Mouse (Mus musculus): ENCODE data around the gene Deaf1. TPM values are rescaled to one million over a fixed set of nuclear protein-coding genes. Genes with fewer than 3 reads are reported as not detected.

The Deaf1 gene
- total and polyA plus RNA-seq, 3 experiments: 3.5 to 31.6 (median 10.0) TPM

- DNase-seq (ENCODE audit: extremely low read depth): no peak
- peaks cover 0 to 9% of the 10 kb centered on the region in 2 experiments; a peak in 1 of 4 replicates for H3K4me1 ChIP-seq (ENCODE audit: control insufficient read depth in 1 of 2, insufficient read depth in 2 of 2)
- H3K27me3 ChIP-seq (replicated peaks): no peaks in the 10 kb centered on the region
- dilution Hi-C loops (cut with MboI; ENCODE audit: extremely low pct_ligation_motif_present, extremely low pct_unique_long_range_greater_than_20kb, low sequenced_read_pairs) (no loop called here), in situ Hi-C loops (cut with MboI; ENCODE audit: low pct_ligation_motif_present, low pct_unique_long_range_greater_than_20kb, low sequenced_read_pairs) (no loop called here)
- H3K79me2 ChIP-seq (replicated peaks; ENCODE audit: control insufficient read depth, extremely low read depth, insufficient read depth, poor library complexity, severe bottlenecking): no peaks in the 10 kb centered on the region
- H3K4me2 ChIP-seq (ENCODE audit: insufficient read depth, low read depth, poor library complexity, severe bottlenecking): no peak overlapping the region
- peaks cover 61 to 92% of the 10 kb centered on the region in 2 experiments for H3K36me3 ChIP-seq (replicated peaks in 1 of 2; ENCODE audit: control insufficient read depth in 1 of 2, insufficient read depth in 1 of 2, low read length in 1 of 2)
- TF ChIP-seq JUND (conservative IDR thresholded peaks at IDR 0.05; ENCODE audit: low read depth, low read length) (no peak), MAX (IDR thresholded peaks at IDR 0.05; ENCODE audit: low read length) (no peak), SMC3 (IDR thresholded peaks at IDR 0.05; ENCODE audit: low read depth, low read length) (no peak), HCFC1 (IDR thresholded peaks at IDR 0.05; ENCODE audit: low read depth, low read length) (no peak)
- no peak overlapping the region for H3K27ac ChIP-seq (ENCODE audit: insufficient read depth, low read depth)
- no peak overlapping the region for H3K4me3 ChIP-seq (replicated peaks in 1 of 3; ENCODE audit: low read depth in 2 of 3, low read length in 2 of 3, poor library complexity in 1 of 3)
- H3K9ac ChIP-seq (ENCODE audit: insufficient read depth, low read depth): no peak overlapping the region
- no peaks in the 10 kb centered on the region for H3K9me3 ChIP-seq (replicated peaks; ENCODE audit: low read length)
Measured at GRCm38 (mm10) chr7:141302702-141303268, 24.7 kb downstream of the Deaf1 start.

GRCm38 (mm10) chr7:141301386-141301785 is 26.1 kb downstream of the Deaf1 start:
- dilution Hi-C loops (cut with MboI; ENCODE audit: extremely low pct_ligation_motif_present, extremely low pct_unique_long_range_greater_than_20kb, low sequenced_read_pairs) (no loop called here), in situ Hi-C loops (cut with MboI; ENCODE audit: low pct_ligation_motif_present, low pct_unique_long_range_greater_than_20kb, low sequenced_read_pairs) (no loop called here)
- no peak for DNase-seq (ENCODE audit: extremely low read depth)
- Histone ChIP-seq H3K4me3 (replicated peaks in 1 of 3; ENCODE audit: low read depth in 2 of 3, low read length in 2 of 3, poor library complexity in 1 of 3) (no peak overlapping the region), H3K27ac (ENCODE audit: insufficient read depth, low read depth) (no peak overlapping the region), H3K4me2 (ENCODE audit: insufficient read depth, low read depth, poor library complexity, severe bottlenecking) (no peak overlapping the region), H3K27me3 (replicated peaks) (no peaks in the 10 kb centered on the region), H3K9ac (ENCODE audit: insufficient read depth, low read depth) (no peak overlapping the region), H3K9me3 (replicated peaks; ENCODE audit: low read length) (no peaks in the 10 kb centered on the region), H3K36me3 (replicated peaks in 1 of 2; ENCODE audit: control insufficient read depth in 1 of 2, insufficient read depth in 1 of 2, low read length in 1 of 2) (peaks cover 57 to 91% of the 10 kb centered on the region in 2 experiments), H3K79me2 (replicated peaks; ENCODE audit: control insufficient read depth, extremely low read depth, insufficient read depth, poor library complexity, severe bottlenecking) (no peaks in the 10 kb centered on the region), H3K4me1 (ENCODE audit: control insufficient read depth in 1 of 2, insufficient read depth in 2 of 2) (peaks cover 0 to 9% of the 10 kb centered on the region in 2 experiments; a peak in 1 of 4 replicates)
- TF ChIP-seq MXI1 (IDR thresholded peaks at IDR 0.05; ENCODE audit: low read depth, low read length) (no peak), MAFK (IDR thresholded peaks at IDR 0.05; ENCODE audit: insufficient replicate concordance, low read length) (no peak), RCOR1 (conservative IDR thresholded peaks at IDR 0.05; ENCODE audit: low read depth, low read length) (no peak), ZC3H11A (IDR thresholded peaks at IDR 0.05; ENCODE audit: low read depth, low read length) (no peak), ETS1 (conservative IDR thresholded peaks at IDR 0.05; ENCODE audit: low read depth, low read length) (no peak), UBTF (IDR thresholded peaks at IDR 0.05; ENCODE audit: low read depth, low read length) (no peak), CHD1 (IDR thresholded peaks at IDR 0.05; ENCODE audit: low read depth, low read length) (no peak), BHLHE40 (IDR thresholded peaks at IDR 0.05; ENCODE audit: low read depth, low read length) (no peak), ZMIZ1 (IDR thresholded peaks at IDR 0.05; ENCODE audit: low read depth, low read length) (no peak), PAX5 (IDR thresholded peaks at IDR 0.05; ENCODE audit: low read length) (no peak), USF2 (conservative IDR thresholded peaks at IDR 0.05; ENCODE audit: low read depth, low read length) (no peak), NRF1 (IDR thresholded peaks at IDR 0.05; ENCODE audit: low read depth, low read length) (no peak), MYC (IDR thresholded peaks at IDR 0.05; ENCODE audit: low read depth, low read length) (no peak), GABPA (IDR thresholded peaks at IDR 0.05; ENCODE audit: insufficient replicate concordance, low read depth, low read length) (no peak), CTCF (conservative IDR thresholded peaks at IDR 0.05 in 1 of 2, IDR thresholded peaks at IDR 0.05 in 1 of 2; ENCODE audit: low read depth in 2 of 2, low read length in 2 of 2) (no peak), NELFE (IDR thresholded peaks at IDR 0.05; ENCODE audit: low read depth, low read length) (no peak)

All from CH12.LX (cell line).